Comparison of ENCODE assay signal across 28 mouse cellular contexts in the genomic region with DNA sequence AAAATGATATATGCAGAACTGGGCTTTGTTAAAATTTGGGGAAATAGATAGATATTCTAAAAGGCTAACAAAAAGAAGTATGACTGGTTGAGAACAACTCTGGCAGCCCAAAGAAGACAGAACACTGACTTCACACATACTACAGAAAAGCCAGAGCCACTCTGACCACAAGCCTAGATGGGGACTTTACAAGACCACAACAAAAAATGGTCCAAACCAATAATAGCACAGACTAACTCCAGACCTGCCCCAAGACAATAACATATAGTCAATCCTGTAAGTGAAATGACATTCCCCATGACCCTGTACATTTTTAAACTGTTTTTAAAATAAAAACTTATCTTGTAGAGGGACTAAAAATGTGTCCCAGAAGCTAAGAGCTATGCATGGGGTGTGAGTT.
"Had no signal": no experiment of that assay in that cellular context is flagged by ENCODE, and none has a peak within 500 bp of the region (broad histone marks: within the 10 kb centered on the region; RNA-seq: fewer than 3 reads in every experiment).

No protein-coding gene starts in this region.

- H3K4me3 ChIP-seq: embryonic facial prominence, embryonic 10.5 days; embryonic facial prominence, embryonic 12.5 days; embryonic facial prominence, embryonic 13.5 days; embryonic facial prominence, embryonic 15.5 days; erythroblast, embryonic 14.5 days; forebrain, embryonic 10.5 days; forebrain, embryonic 12.5 days; forebrain, embryonic 13.5 days; forebrain, embryonic 15.5 days; gastrocnemius, adult 2 months; heart, adult 2 months had no signal

- H3K4me2 ChIP-seq: embryonic facial prominence, embryonic 12.5 days; embryonic facial prominence, embryonic 13.5 days; embryonic facial prominence, embryonic 15.5 days; forebrain, embryonic 12.5 days; forebrain, embryonic 13.5 days; forebrain, embryonic 15.5 days had no signal

- H3K27me3 ChIP-seq: embryonic facial prominence, embryonic 12.5 days; embryonic facial prominence, embryonic 13.5 days; embryonic facial prominence, embryonic 15.5 days; forebrain, embryonic 12.5 days; forebrain, embryonic 13.5 days; forebrain, embryonic 15.5 days had no signal

- H3K36me3 ChIP-seq: embryonic facial prominence, embryonic 10.5 days; embryonic facial prominence, embryonic 12.5 days; embryonic facial prominence, embryonic 13.5 days; embryonic facial prominence, embryonic 15.5 days; forebrain, embryonic 10.5 days; forebrain, embryonic 12.5 days; forebrain, embryonic 15.5 days had no signal

- DNase-seq: cerebellum, adult 8-10 months; cerebellum, adult 9-10 months; cerebellum, adult 9-11 months; cerebellum, postnatal 10 days; cerebellum, postnatal 14 days; cerebellum, postnatal 25 days; cerebellum, postnatal 36 days; embryo, embryonic 11 days; forebrain, postnatal 0 days; gastrocnemius, adult 2 months; gastrocnemius, postnatal 10 days; gastrocnemius, postnatal 14 days; gastrocnemius, postnatal 25 days; gastrocnemius, postnatal 36 days; heart, adult 11 months; heart, adult 18-20 months; heart, adult 2 months had no signal

- H3K9ac ChIP-seq: embryonic facial prominence, embryonic 12.5 days; embryonic facial prominence, embryonic 13.5 days; embryonic facial prominence, embryonic 15.5 days; forebrain, embryonic 12.5 days; forebrain, embryonic 13.5 days; forebrain, embryonic 15.5 days; forebrain, postnatal 0 days had no signal

- H3K9me3 ChIP-seq: embryonic facial prominence, embryonic 10.5 days; embryonic facial prominence, embryonic 12.5 days; embryonic facial prominence, embryonic 13.5 days; embryonic facial prominence, embryonic 15.5 days; forebrain, embryonic 10.5 days; forebrain, embryonic 12.5 days; forebrain, embryonic 13.5 days; forebrain, embryonic 15.5 days had no signal

- H3K27ac ChIP-seq: embryonic facial prominence, embryonic 10.5 days; embryonic facial prominence, embryonic 12.5 days; embryonic facial prominence, embryonic 13.5 days; embryonic facial prominence, embryonic 15.5 days; forebrain, embryonic 10.5 days; forebrain, embryonic 12.5 days; forebrain, embryonic 13.5 days; forebrain, embryonic 15.5 days; gastrocnemius, adult 2 months; heart, adult 2 months had no signal

- ATAC-seq: forebrain, embryonic 13.5 days; forebrain, embryonic 14.5 days; forebrain, embryonic 15.5 days; forebrain, embryonic 16.5 days; forebrain, postnatal 0 days had no signal

- H3K4me1 ChIP-seq: embryonic facial prominence, embryonic 12.5 days had no signal
